Mouse (Mus musculus): Measurements from ENCODE around the gene Katnal1. TPM values are rescaled to one million over a fixed set of nuclear protein-coding genes. Genes with fewer than 3 reads are reported as not detected.

Katnal1 gene
- polyA plus RNA-seq, 1 experiment from 2014 or later: 40.7 TPM

DNA sequence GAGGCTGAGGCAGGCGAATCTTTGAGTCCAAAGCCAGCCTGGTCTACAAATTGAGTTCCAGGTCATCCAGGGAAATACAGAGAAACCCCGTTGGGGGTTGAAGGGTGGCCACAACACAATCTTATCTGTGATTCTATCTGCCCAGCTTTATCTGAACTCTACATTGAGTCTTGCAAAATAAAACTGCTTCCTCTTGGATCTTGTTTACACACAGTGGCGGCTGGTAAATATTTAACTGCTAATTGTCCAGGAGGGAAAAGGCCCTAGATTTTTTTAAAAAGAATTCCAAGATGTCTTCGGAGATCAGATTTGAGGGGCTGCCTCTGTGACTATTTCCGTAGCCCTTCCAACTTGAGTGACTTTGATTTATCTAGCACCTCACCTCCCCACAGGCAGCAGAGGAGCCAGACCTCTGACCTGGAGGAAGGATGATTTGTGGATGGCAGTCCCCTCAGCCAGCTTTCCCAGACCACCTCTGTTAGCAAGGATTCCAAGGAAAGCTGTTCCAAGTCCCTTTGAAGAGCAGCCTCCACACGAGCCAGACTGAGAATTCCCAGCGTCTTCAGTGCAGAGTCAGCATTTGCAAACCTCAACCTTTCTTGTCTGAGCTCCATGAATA is 39.9 kb upstream of the Katnal1 start:
- peaks cover 18% of the 10 kb centered on the region for H3K4me1 ChIP-seq (ENCODE audit: control insufficient read depth, insufficient read depth, low read length)
- H3K9me3 ChIP-seq (replicated peaks; ENCODE audit: control insufficient read depth, low read length, poor library complexity, severe bottlenecking): no peaks in the 10 kb centered on the region
- no peak overlapping the region for H3K4me3 ChIP-seq (ENCODE audit: low read depth, low read length)
- H3K27me3 ChIP-seq (ENCODE audit: control insufficient read depth, insufficient read depth, low read depth, low read length): no peaks in the 10 kb centered on the region
- no peaks in the 10 kb centered on the region for H3K36me3 ChIP-seq (ENCODE audit: control insufficient read depth, insufficient read depth, low read length)
- no peak overlapping the region for H3K9ac ChIP-seq (ENCODE audit: low read depth, low read length)
- 81% methylated on average over 7 of the region's 7 CpGs for WGBS
- no peak overlapping the region for H3K27ac ChIP-seq (ENCODE audit: low read length)
- H3K4me2 ChIP-seq (ENCODE audit: low read length): no peak overlapping the region
- ATAC-seq: no peak

- H3K9me3 ChIP-seq (replicated peaks; ENCODE audit: control insufficient read depth, low read length, poor library complexity, severe bottlenecking): no peaks in the 10 kb centered on the region
- no peak overlapping the region for H3K4me2 ChIP-seq (ENCODE audit: low read length)
- no peak overlapping the region for H3K4me3 ChIP-seq (ENCODE audit: low read depth, low read length)
- no peak overlapping the region for H3K27ac ChIP-seq (ENCODE audit: low read length)
- no peaks in the 10 kb centered on the region for H3K36me3 ChIP-seq (ENCODE audit: control insufficient read depth, insufficient read depth, low read length)
- no peaks in the 10 kb centered on the region for H3K27me3 ChIP-seq (ENCODE audit: control insufficient read depth, insufficient read depth, low read depth, low read length)
- no peak for ATAC-seq
- 74% methylated on average over 5 of the region's 5 CpGs for WGBS
- peaks cover 16% of the 10 kb centered on the region for H3K4me1 ChIP-seq (ENCODE audit: control insufficient read depth, insufficient read depth, low read length)
- H3K9ac ChIP-seq (ENCODE audit: low read depth, low read length): no peak overlapping the region
Observed at GRCm38 (mm10) chr5:148968179-148968578, 39.1 kb upstream of the Katnal1 start.

- Histone ChIP-seq H3K9ac (ENCODE audit: low read depth, low read length) (no peak overlapping the region), H3K4me3 (ENCODE audit: low read depth, low read length) (no peak overlapping the region), H3K9me3 (replicated peaks; ENCODE audit: control insufficient read depth, low read length, poor library complexity, severe bottlenecking) (no peaks in the 10 kb centered on the region), H3K27me3 (ENCODE audit: control insufficient read depth, insufficient read depth, low read depth, low read length) (no peaks in the 10 kb centered on the region), H3K36me3 (ENCODE audit: control insufficient read depth, insufficient read depth, low read length) (no peaks in the 10 kb centered on the region), H3K27ac (ENCODE audit: low read length) (peak overlapping the region; percentile 50), H3K4me2 (ENCODE audit: low read length) (no peak overlapping the region), H3K4me1 (ENCODE audit: control insufficient read depth, insufficient read depth, low read length) (peaks cover 13% of the 10 kb centered on the region)
- WGBS: 58% methylated on average over 6 of the region's 6 CpGs
- no peak for ATAC-seq
Observed at GRCm38 (mm10) chr5:148966395-148966794, 37.3 kb upstream of the Katnal1 start.

DNA sequence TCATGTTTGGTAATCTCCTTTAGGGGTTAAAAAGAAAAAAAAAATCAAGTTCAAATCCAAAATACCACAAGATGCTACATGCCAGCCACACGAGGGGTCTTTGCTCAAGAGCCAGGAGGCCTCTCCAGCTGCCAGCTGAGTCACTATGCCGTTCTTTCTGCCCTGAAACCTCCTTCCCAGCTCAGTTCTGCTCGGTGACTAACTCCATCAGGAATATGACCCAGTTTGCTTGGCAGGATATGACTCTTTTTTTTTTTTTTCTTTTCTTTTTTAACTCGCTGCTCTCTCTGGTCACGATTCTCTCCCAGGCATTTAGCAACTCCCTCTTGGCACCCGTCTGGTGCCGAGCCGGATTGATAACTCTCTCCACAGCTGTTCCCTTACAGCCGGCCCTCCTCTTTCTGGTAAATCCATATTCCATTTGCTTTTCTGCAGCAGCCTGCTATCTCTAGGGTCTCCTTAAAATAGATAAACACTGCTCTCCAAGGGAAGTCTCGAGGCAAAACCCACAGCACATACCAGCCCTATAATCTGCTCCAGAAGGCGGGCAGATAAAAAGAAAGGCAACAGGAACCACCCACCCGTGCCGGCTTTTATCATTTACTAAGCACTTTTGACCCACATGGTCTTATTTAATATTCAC is 36.7 kb upstream of the Katnal1 start:
- WGBS: 15% methylated on average over 13 of the region's 13 CpGs
- Histone ChIP-seq H3K4me2 (ENCODE audit: low read length) (no peak overlapping the region), H3K4me3 (ENCODE audit: low read depth, low read length) (no peak overlapping the region), H3K36me3 (ENCODE audit: control insufficient read depth, insufficient read depth, low read length) (no peaks in the 10 kb centered on the region), H3K9ac (ENCODE audit: low read depth, low read length) (no peak overlapping the region), H3K4me1 (ENCODE audit: control insufficient read depth, insufficient read depth, low read length) (peaks cover 13% of the 10 kb centered on the region), H3K9me3 (replicated peaks; ENCODE audit: control insufficient read depth, low read length, poor library complexity, severe bottlenecking) (no peaks in the 10 kb centered on the region), H3K27ac (ENCODE audit: low read length) (peak overlapping the region; percentile 50), H3K27me3 (ENCODE audit: control insufficient read depth, insufficient read depth, low read depth, low read length) (no peaks in the 10 kb centered on the region)
- peak; percentile 66 for ATAC-seq

DNA sequence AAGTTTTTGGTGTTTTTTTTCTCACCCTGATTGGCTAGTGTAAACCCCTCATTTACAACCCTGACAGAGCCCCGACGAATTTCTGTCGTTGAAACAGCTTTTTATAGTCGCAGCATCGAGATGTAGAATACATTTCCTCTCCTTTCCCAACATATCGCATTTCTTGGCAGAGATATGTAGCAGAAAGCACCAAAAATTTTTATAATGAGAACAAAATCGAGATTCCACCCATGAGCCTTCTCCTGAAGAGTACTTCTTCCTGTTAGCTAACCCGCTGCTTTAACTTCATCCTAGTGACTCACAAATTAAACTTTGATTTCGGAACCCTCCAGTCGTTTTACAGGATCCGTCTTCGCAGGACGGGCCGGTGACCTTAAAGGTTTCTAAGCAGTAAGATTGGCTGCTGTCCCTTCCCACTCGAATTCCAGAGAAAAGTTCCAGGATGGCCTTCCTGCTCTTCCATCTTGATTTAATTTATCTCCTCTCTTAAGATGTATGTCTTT is 36.0 kb upstream of the Katnal1 start:
- Histone ChIP-seq H3K4me3 (ENCODE audit: low read depth, low read length) (no peak overlapping the region), H3K9ac (ENCODE audit: low read depth, low read length) (no peak overlapping the region), H3K36me3 (ENCODE audit: control insufficient read depth, insufficient read depth, low read length) (no peaks in the 10 kb centered on the region), H3K4me1 (ENCODE audit: control insufficient read depth, insufficient read depth, low read length) (peaks cover 15% of the 10 kb centered on the region), H3K4me2 (ENCODE audit: low read length) (no peak overlapping the region), H3K27me3 (ENCODE audit: control insufficient read depth, insufficient read depth, low read depth, low read length) (no peaks in the 10 kb centered on the region), H3K9me3 (replicated peaks; ENCODE audit: control insufficient read depth, low read length, poor library complexity, severe bottlenecking) (no peaks in the 10 kb centered on the region), H3K27ac (ENCODE audit: low read length) (peak overlapping the region; percentile 24; the same call in 1 of the 2 replicates)
- no peak for ATAC-seq
- WGBS: 86% methylated on average over 15 of the region's 15 CpGs

- H3K9me3 ChIP-seq (replicated peaks; ENCODE audit: control insufficient read depth, low read length, poor library complexity, severe bottlenecking): no peaks in the 10 kb centered on the region
- WGBS: 86% methylated on average over 1 of the region's 1 CpGs
- no peaks in the 10 kb centered on the region for H3K27me3 ChIP-seq (ENCODE audit: control insufficient read depth, insufficient read depth, low read depth, low read length)
- H3K4me1 ChIP-seq (ENCODE audit: control insufficient read depth, insufficient read depth, low read length): peaks cover 22% of the 10 kb centered on the region
- H3K4me3 ChIP-seq (ENCODE audit: low read depth, low read length): no peak overlapping the region
- no peak overlapping the region for H3K4me2 ChIP-seq (ENCODE audit: low read length)
- no peaks in the 10 kb centered on the region for H3K36me3 ChIP-seq (ENCODE audit: control insufficient read depth, insufficient read depth, low read length)
- H3K9ac ChIP-seq (ENCODE audit: low read depth, low read length): no peak overlapping the region
- ATAC-seq: no peak
- H3K27ac ChIP-seq (ENCODE audit: low read length): no peak overlapping the region
Observed at GRCm38 (mm10) chr5:148964251-148964650, 35.1 kb upstream of the Katnal1 start.

DNA sequence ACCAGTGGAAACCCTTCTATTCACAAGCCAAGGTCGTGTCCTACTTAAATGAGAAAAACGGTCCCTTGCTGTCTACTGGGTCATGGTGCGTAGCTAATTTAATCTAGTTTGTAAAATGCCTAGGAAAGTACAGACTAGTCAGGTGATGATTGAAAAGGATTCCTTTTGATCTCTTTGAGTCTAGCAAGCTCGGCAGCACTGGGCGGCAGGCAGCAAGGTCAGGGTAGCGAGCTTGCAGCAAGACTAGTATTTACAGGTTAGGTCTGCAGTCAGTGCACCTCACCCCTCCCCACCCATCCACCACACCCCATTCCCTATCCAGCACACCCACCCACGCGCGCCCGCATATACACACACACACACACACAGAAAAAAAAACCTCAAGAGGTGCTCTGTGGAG is 31.1 kb upstream of the Katnal1 start:
- Histone ChIP-seq H3K4me1 (ENCODE audit: control insufficient read depth, insufficient read depth, low read length) (peaks cover 17% of the 10 kb centered on the region), H3K27ac (ENCODE audit: low read length) (no peak overlapping the region), H3K4me3 (ENCODE audit: low read depth, low read length) (no peak overlapping the region), H3K36me3 (ENCODE audit: control insufficient read depth, insufficient read depth, low read length) (no peaks in the 10 kb centered on the region), H3K4me2 (ENCODE audit: low read length) (no peak overlapping the region; the same call in 1 of the 2 replicates), H3K9me3 (replicated peaks; ENCODE audit: control insufficient read depth, low read length, poor library complexity, severe bottlenecking) (no peaks in the 10 kb centered on the region), H3K27me3 (ENCODE audit: control insufficient read depth, insufficient read depth, low read depth, low read length) (no peaks in the 10 kb centered on the region), H3K9ac (ENCODE audit: low read depth, low read length) (no peak overlapping the region)
- peak; percentile 16; the same call in 1 of the 2 replicates for ATAC-seq
- 62% methylated on average over 10 of the region's 10 CpGs for WGBS

GRCm38 (mm10) chr5:148959068-148959990 is 30.2 kb upstream of the Katnal1 start:
- Histone ChIP-seq H3K27ac (ENCODE audit: low read length) (no peak overlapping the region), H3K9ac (ENCODE audit: low read depth, low read length) (peak overlapping the region; percentile 65)
- WGBS: 2% methylated on average over 39 of the region's 39 CpGs

More at GRCm38 (mm10) chr5:148959068-148959990, 30.2 kb upstream of the Katnal1 start:
- no peaks in the 10 kb centered on the region for H3K36me3 ChIP-seq (ENCODE audit: control insufficient read depth, insufficient read depth, low read length)
- peak; percentile 72 for ATAC-seq
- H3K9me3 ChIP-seq (replicated peaks; ENCODE audit: control insufficient read depth, low read length, poor library complexity, severe bottlenecking): no peaks in the 10 kb centered on the region
- peaks cover 14% of the 10 kb centered on the region for H3K4me1 ChIP-seq (ENCODE audit: control insufficient read depth, insufficient read depth, low read length)
- H3K27me3 ChIP-seq (ENCODE audit: control insufficient read depth, insufficient read depth, low read depth, low read length): no peaks in the 10 kb centered on the region
- H3K4me3 ChIP-seq (ENCODE audit: low read depth, low read length): peak overlapping the region; percentile 43
- peak overlapping the region; percentile 95 for H3K4me2 ChIP-seq (ENCODE audit: low read length)
